Mouse (Mus musculus): ENCODE measurements around the gene Gm49027.

Gene Gm49027

DNA sequence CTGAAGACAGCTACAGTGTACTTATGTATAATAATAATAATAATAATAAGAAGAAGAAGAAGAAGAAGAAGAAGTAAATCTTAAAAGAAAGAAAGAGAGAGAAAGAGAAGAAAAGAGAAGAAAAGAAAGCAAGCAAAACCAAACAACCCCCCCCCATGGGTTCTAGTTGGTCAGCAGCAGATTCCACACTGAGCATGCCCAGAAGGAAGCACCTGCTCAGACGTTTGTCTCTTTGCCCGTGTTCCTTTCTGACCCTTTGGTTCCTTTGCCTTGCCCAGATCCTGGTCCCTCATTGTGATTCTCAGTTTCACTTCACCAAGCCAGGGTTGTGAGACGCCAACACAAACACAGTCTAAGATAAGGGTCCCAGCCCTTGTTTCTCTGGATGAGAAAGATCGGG lies 23.3 kb downstream of the Gm49027 start:
- no peak for DNase-seq (ENCODE audit: low read depth, low spot score)

DNA sequence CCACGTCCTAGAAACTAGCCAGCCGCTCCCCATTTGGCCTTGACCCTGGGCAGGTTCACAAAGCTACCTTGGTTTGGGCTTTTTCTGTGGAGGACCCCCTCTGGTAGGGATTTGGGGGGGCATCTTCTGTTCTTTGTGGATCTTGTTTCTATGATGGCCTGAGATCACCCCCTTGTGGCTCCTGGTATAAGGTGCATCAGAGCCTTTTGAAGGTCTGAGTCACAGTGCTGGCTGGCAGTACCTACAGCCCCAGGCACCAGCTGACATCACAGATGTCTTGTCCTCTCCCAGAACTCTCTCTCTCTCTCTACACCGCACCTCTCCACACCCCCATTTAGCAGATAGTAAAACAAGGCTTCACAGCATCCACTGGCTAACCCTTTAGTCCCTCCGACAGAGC lies 25.6 kb downstream of the Gm49027 start:
- no peak for DNase-seq (ENCODE audit: low read depth, low spot score)

DNA sequence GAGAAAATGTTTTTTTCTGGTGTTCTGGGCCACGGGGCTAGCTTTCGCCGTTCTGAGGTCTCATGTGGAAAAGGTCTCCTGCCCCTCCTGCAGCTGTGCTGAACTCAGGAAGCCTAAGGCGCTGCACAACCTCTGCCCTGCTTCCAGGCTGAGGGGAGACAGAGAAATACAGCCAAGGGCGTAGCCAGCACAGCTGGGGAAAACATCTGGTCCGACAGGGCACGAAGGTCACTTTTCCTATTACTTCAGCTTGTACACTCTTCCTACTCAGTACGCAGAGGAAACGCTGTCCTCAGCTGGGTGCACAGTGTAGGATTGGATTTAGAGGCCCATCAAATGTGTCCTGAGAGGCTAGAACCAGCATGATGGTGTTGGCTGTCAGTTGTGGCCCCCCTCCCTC lies 35.4 kb downstream of the Gm49027 start:
- DNase-seq (ENCODE audit: low read depth, low spot score) = no peak

DNA sequence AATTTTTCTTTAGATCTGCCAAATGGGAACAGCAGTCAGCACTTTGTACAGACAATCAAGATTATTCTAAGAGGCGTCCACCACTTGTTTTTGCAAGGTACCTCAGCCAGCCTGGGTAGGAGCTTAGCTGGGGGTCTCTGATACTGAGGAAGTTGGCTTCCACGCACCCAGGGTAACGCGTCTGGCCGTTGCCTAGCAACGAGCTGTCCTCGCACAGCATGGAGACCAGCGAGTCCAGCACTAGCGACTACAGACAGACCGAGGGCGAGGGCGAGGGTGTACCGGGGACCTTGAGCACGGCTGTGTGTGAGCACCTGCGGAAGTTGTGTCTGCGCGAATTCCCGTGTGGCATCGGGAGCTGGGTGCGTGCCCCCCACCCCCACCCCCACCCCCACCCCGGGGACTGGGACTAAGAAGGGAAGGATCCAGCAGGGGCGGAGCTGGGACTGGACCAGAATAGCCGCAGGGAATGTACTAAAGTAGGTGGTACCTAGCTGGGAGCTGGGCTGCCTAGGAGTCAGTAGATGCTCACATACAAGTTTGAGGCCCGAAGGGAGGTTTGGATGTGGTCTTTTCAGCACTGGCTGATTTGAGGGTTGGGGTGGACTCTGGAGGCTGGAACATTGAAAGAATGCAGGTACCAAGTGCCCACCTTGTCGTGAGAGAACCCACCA lies 36.0 kb downstream of the Gm49027 start, which contains the start of the genes Lrrc43 and Il31:
TSS of gene Lrrc43 (plus strand) at position 194 of the 674 bp plus-strand sequence.
TSS of gene Il31 (minus strand) at position 378 of the 674 bp plus-strand sequence.
- no peak for DNase-seq (ENCODE audit: low read depth, low spot score)

DNA sequence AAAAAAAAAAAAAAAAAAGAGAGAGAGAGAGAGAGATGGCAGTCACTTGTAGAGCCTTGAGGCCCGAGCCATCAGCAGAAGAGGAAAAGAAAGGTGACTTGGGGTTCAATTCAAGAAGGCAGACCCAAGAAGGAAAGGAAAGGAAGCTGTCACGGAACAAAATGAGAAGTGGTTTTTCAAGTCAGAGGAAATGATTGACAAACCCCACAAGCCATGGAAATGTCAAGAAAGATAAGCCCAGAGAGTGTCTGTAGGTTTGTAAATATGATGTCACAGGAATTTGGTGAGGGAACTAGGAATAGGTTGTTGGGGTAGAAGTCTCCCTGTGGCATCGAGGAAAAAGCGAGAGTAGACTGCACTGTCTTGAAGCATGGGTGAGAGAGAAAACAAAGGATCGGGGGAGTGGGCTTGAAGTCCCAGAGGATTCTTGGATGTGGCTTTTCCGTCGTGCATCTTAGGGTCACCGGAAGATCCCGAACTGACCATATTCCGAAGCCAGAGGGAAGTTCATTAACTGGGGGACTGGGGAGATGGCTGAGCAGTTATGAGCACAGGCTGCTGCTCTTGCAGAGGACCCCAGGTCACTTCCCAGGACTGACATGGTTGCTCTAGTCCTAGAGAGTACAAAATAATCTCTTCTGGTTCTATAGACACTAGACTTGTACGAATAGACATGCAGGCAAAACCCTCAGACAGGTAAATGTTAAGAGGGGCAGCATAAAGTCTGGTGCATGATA lies 37.5 kb downstream of the Gm49027 start:
- DNase-seq (ENCODE audit: low read depth, low spot score) = no peak

DNA sequence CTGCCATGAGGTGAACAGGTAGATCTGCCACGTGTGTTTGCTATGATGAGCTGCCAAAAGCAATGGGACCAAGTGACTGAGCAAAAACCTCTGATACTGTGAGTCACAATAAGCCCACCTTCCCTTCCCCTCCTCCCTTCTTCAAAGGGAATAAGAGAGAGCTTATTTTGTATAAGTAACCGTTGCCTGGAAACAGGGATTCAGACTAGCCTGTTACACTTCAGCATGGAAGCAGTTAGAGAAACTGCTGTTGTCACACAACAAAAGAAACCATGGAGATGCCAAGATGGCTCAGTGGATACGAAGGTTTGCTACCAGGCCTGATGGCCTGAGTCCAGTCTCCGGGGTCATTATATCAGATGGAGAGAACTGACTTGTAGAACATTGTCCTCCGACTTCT lies 51.5 kb downstream of the Gm49027 start:
- DNase-seq (ENCODE audit: low read depth, low spot score) = no peak

DNA sequence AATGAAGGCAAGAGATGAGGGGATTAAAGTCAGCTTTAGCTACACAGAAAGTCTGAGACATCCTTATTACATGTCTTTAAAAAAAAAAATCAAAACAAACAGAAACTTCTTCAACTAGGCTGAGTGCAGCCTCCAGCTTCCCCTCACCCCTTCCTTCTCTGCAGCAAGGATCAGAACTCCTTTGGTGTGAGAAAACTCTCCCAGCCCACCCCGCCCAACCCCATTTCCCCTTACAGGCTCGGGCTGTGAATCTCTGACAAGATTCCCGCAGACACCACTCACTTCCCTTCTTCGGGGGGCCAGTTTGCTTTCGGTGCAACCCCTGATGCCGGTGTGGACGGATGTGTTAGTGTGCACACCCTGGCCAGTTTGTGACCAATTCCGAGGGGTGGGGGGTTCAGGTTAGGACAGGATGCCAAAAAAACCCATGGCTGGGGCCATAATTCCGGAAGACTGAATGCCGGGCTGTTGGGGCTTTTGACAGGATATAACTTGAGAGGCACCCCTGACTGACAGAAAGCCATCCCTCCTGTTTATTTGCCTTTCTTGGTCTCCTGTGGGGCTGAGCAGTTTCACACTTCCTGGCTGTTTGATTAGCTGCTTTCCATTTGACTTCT lies 54.4 kb downstream of the Gm49027 start:
- no peak for DNase-seq (ENCODE audit: low read depth, low spot score)

DNA sequence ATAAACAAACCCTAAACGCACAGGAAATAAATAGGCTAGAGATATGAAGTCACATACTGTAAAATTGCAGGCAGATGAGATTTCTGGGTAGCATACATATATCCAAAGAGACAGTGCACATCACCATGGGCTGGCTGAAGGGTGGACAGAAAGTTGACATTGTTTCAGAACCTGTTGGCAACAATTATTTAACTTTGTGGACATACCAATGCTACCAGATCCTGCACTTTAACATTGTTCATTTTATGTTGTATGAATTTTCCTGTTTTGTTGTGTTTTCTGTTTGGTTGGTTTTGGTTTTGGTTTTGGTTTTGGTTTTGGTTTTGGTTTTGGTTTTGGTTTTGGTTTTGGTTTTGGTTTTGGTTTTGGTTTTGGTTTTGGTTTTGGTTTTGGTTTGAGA lies 60.6 kb downstream of the Gm49027 start:
- no peak for DNase-seq (ENCODE audit: low read depth, low spot score)

Measured in retina, adult 2 months (tissue).